Mouse (Mus musculus): ENCODE measurements around the gene Cd3d. TPM values are rescaled to one million over a fixed set of nuclear protein-coding genes. Genes with fewer than 3 reads are reported as not detected.

Cd3d gene
- polyA plus RNA-seq, 1 experiment from 2014 or later: not detected

- 73% methylated on average over 2 of the region's 2 CpGs for WGBS
- Histone ChIP-seq H3K4me1 (replicated peaks; ENCODE audit: control insufficient read depth, insufficient read depth, low read length) (no peaks in the 10 kb centered on the region), H3K27me3 (ENCODE audit: control insufficient read depth, insufficient read depth, low read length) (no peaks in the 10 kb centered on the region), H3K9me3 (ENCODE audit: control insufficient read depth, low read length) (no peaks in the 10 kb centered on the region), H3K9ac (ENCODE audit: low read depth, low read length) (no peak overlapping the region), H3K4me2 (replicated peaks; ENCODE audit: low read depth, low read length) (no peak overlapping the region), H3K36me3 (ENCODE audit: control insufficient read depth, insufficient read depth, low read length) (no peaks in the 10 kb centered on the region), H3K27ac (ENCODE audit: low read depth, low read length) (no peak overlapping the region), H3K4me3 (ENCODE audit: low read depth, low read length) (no peak overlapping the region)
- no peak for ATAC-seq (ENCODE audit: low FRiP score)
- DNase-seq (ENCODE audit: low spot score): no peak
Measured at GRCm38 (mm10) chr9:44983001-44983400, 1.4 kb downstream of the Cd3d start.

GRCm38 (mm10) chr9:44985721-44986161, 4.2 kb downstream of the Cd3d start:
- Histone ChIP-seq H3K4me1 (replicated peaks; ENCODE audit: control insufficient read depth, insufficient read depth, low read length) (no peaks in the 10 kb centered on the region), H3K9ac (ENCODE audit: low read depth, low read length) (no peak overlapping the region), H3K27ac (ENCODE audit: low read depth, low read length) (no peak overlapping the region), H3K4me2 (replicated peaks; ENCODE audit: low read depth, low read length) (no peak overlapping the region), H3K27me3 (ENCODE audit: control insufficient read depth, insufficient read depth, low read length) (no peaks in the 10 kb centered on the region), H3K36me3 (ENCODE audit: control insufficient read depth, insufficient read depth, low read length) (no peaks in the 10 kb centered on the region), H3K9me3 (ENCODE audit: control insufficient read depth, low read length) (no peaks in the 10 kb centered on the region), H3K4me3 (ENCODE audit: low read depth, low read length) (no peak overlapping the region)
- WGBS: 83% methylated on average over 3 of the region's 3 CpGs
- ATAC-seq (ENCODE audit: low FRiP score): no peak
- no peak for DNase-seq (ENCODE audit: low spot score)

GRCm38 (mm10) chr9:44986242-44986781, 4.7 kb downstream of the Cd3d start:
- DNase-seq (ENCODE audit: low spot score): no peak
- H3K4me2 ChIP-seq (replicated peaks; ENCODE audit: low read depth, low read length): no peak overlapping the region
- no peaks in the 10 kb centered on the region for H3K4me1 ChIP-seq (replicated peaks; ENCODE audit: control insufficient read depth, insufficient read depth, low read length)
- 70% methylated on average over 14 of the region's 14 CpGs for WGBS
- H3K36me3 ChIP-seq (ENCODE audit: control insufficient read depth, insufficient read depth, low read length): no peaks in the 10 kb centered on the region
- H3K27ac ChIP-seq (ENCODE audit: low read depth, low read length): no peak overlapping the region
- no peak overlapping the region for H3K4me3 ChIP-seq (ENCODE audit: low read depth, low read length)
- H3K9me3 ChIP-seq (ENCODE audit: control insufficient read depth, low read length): no peaks in the 10 kb centered on the region
- ATAC-seq (ENCODE audit: low FRiP score): no peak
- H3K27me3 ChIP-seq (ENCODE audit: control insufficient read depth, insufficient read depth, low read length): no peaks in the 10 kb centered on the region
- H3K9ac ChIP-seq (ENCODE audit: low read depth, low read length): no peak overlapping the region

- DNase-seq (ENCODE audit: low spot score): no peak
- Histone ChIP-seq H3K27me3 (ENCODE audit: control insufficient read depth, insufficient read depth, low read length) (no peaks in the 10 kb centered on the region), H3K4me2 (replicated peaks; ENCODE audit: low read depth, low read length) (no peak overlapping the region), H3K4me1 (replicated peaks; ENCODE audit: control insufficient read depth, insufficient read depth, low read length) (no peaks in the 10 kb centered on the region), H3K27ac (ENCODE audit: low read depth, low read length) (no peak overlapping the region), H3K4me3 (ENCODE audit: low read depth, low read length) (no peak overlapping the region), H3K9me3 (ENCODE audit: control insufficient read depth, low read length) (no peaks in the 10 kb centered on the region), H3K9ac (ENCODE audit: low read depth, low read length) (no peak overlapping the region), H3K36me3 (ENCODE audit: control insufficient read depth, insufficient read depth, low read length) (no peaks in the 10 kb centered on the region)
- ATAC-seq (ENCODE audit: low FRiP score): no peak
- WGBS: 79% methylated on average over 5 of the region's 5 CpGs
Measured at GRCm38 (mm10) chr9:44986976-44987375, 5.4 kb downstream of the Cd3d start.

GRCm38 (mm10) chr9:44991821-44992220, 10.2 kb downstream of the Cd3d start:
- no peak for ATAC-seq (ENCODE audit: low FRiP score)
- no peak overlapping the region for H3K9ac ChIP-seq (ENCODE audit: low read depth, low read length)
- WGBS: 82% methylated on average over 2 of the region's 2 CpGs
- H3K4me3 ChIP-seq (ENCODE audit: low read depth, low read length): no peak overlapping the region
- H3K4me1 ChIP-seq (replicated peaks; ENCODE audit: control insufficient read depth, insufficient read depth, low read length): no peaks in the 10 kb centered on the region
- no peak overlapping the region for H3K27ac ChIP-seq (ENCODE audit: low read depth, low read length)
- DNase-seq (ENCODE audit: low spot score): no peak
- no peaks in the 10 kb centered on the region for H3K27me3 ChIP-seq (ENCODE audit: control insufficient read depth, insufficient read depth, low read length)
- H3K36me3 ChIP-seq (ENCODE audit: control insufficient read depth, insufficient read depth, low read length): no peaks in the 10 kb centered on the region
- no peak overlapping the region for H3K4me2 ChIP-seq (replicated peaks; ENCODE audit: low read depth, low read length)
- no peaks in the 10 kb centered on the region for H3K9me3 ChIP-seq (ENCODE audit: control insufficient read depth, low read length)

GRCm38 (mm10) chr9:44992271-44992670, 10.7 kb downstream of the Cd3d start:
- no peaks in the 10 kb centered on the region for H3K4me1 ChIP-seq (replicated peaks; ENCODE audit: control insufficient read depth, insufficient read depth, low read length)
- no peak for ATAC-seq (ENCODE audit: low FRiP score)
- no peak overlapping the region for H3K9ac ChIP-seq (ENCODE audit: low read depth, low read length)
- no peak overlapping the region for H3K27ac ChIP-seq (ENCODE audit: low read depth, low read length)
- H3K4me2 ChIP-seq (replicated peaks; ENCODE audit: low read depth, low read length): no peak overlapping the region
- no peak overlapping the region for H3K4me3 ChIP-seq (ENCODE audit: low read depth, low read length)
- no peaks in the 10 kb centered on the region for H3K27me3 ChIP-seq (ENCODE audit: control insufficient read depth, insufficient read depth, low read length)
- H3K9me3 ChIP-seq (ENCODE audit: control insufficient read depth, low read length): no peaks in the 10 kb centered on the region
- H3K36me3 ChIP-seq (ENCODE audit: control insufficient read depth, insufficient read depth, low read length): no peaks in the 10 kb centered on the region
- no peak for DNase-seq (ENCODE audit: low spot score)

GRCm38 (mm10) chr9:44993268-44993667, 11.7 kb downstream of the Cd3d start:
- no peaks in the 10 kb centered on the region for H3K4me1 ChIP-seq (replicated peaks; ENCODE audit: control insufficient read depth, insufficient read depth, low read length)
- ATAC-seq (ENCODE audit: low FRiP score) (no peak), DNase-seq (ENCODE audit: low spot score) (no peak)
- H3K4me3 ChIP-seq (ENCODE audit: low read depth, low read length): no peak overlapping the region
- H3K27me3 ChIP-seq (ENCODE audit: control insufficient read depth, insufficient read depth, low read length): no peaks in the 10 kb centered on the region
- H3K9ac ChIP-seq (ENCODE audit: low read depth, low read length): no peak overlapping the region
- H3K4me2 ChIP-seq (replicated peaks; ENCODE audit: low read depth, low read length): no peak overlapping the region
- 89% methylated on average over 2 of the region's 2 CpGs for WGBS
- no peak overlapping the region for H3K27ac ChIP-seq (ENCODE audit: low read depth, low read length)
- no peaks in the 10 kb centered on the region for H3K36me3 ChIP-seq (ENCODE audit: control insufficient read depth, insufficient read depth, low read length)
- no peaks in the 10 kb centered on the region for H3K9me3 ChIP-seq (ENCODE audit: control insufficient read depth, low read length)

- Histone ChIP-seq H3K36me3 (ENCODE audit: control insufficient read depth, insufficient read depth, low read length) (no peaks in the 10 kb centered on the region), H3K4me3 (ENCODE audit: low read depth, low read length) (no peak overlapping the region), H3K4me2 (replicated peaks; ENCODE audit: low read depth, low read length) (no peak overlapping the region), H3K4me1 (replicated peaks; ENCODE audit: control insufficient read depth, insufficient read depth, low read length) (no peaks in the 10 kb centered on the region), H3K27ac (ENCODE audit: low read depth, low read length) (no peak overlapping the region), H3K27me3 (ENCODE audit: control insufficient read depth, insufficient read depth, low read length) (no peaks in the 10 kb centered on the region), H3K9me3 (ENCODE audit: control insufficient read depth, low read length) (no peaks in the 10 kb centered on the region), H3K9ac (ENCODE audit: low read depth, low read length) (no peak overlapping the region)
- DNase-seq (ENCODE audit: low spot score): no peak
- ATAC-seq (ENCODE audit: low FRiP score): no peak
- 82% methylated on average over 4 of the region's 4 CpGs for WGBS
Measured at GRCm38 (mm10) chr9:44994962-44995361, 13.4 kb downstream of the Cd3d start.

- no peak overlapping the region for H3K9ac ChIP-seq (ENCODE audit: low read depth, low read length)
- H3K4me1 ChIP-seq (replicated peaks; ENCODE audit: control insufficient read depth, insufficient read depth, low read length): no peaks in the 10 kb centered on the region
- H3K9me3 ChIP-seq (ENCODE audit: control insufficient read depth, low read length): no peaks in the 10 kb centered on the region
- H3K4me3 ChIP-seq (ENCODE audit: low read depth, low read length): no peak overlapping the region
- WGBS: 90% methylated on average over 7 of the region's 7 CpGs
- ATAC-seq (ENCODE audit: low FRiP score): no peak
- H3K27me3 ChIP-seq (ENCODE audit: control insufficient read depth, insufficient read depth, low read length): no peaks in the 10 kb centered on the region
- no peak overlapping the region for H3K27ac ChIP-seq (ENCODE audit: low read depth, low read length)
- H3K4me2 ChIP-seq (replicated peaks; ENCODE audit: low read depth, low read length): no peak overlapping the region
- no peaks in the 10 kb centered on the region for H3K36me3 ChIP-seq (ENCODE audit: control insufficient read depth, insufficient read depth, low read length)
- no peak for DNase-seq (ENCODE audit: low spot score)
Measured at GRCm38 (mm10) chr9:44996590-44996989, 15.0 kb downstream of the Cd3d start.

All from hindbrain, embryonic 11.5 days (tissue).